Mouse (Mus musculus) kidney, adult 2 months (tissue): ENCODE data around the gene Gm10188.

Experiments
- CTCF ChIP-seq: fragments of 200-500 bp; conservative IDR thresholded peaks from 2 replicates; pipeline ENCODE4 v1.5.1; 2011; ENCODE audit warnings: low read depth, mild to moderate bottlenecking, control low read depth, low read length, moderate library complexity, mixed read lengths; ENCODE audit not compliant: insufficient read depth, insufficient read length
- POLR2A ChIP-seq: fragments of 200-500 bp; IDR thresholded peaks from one replicate; pipeline ENCODE4 v1.6.1; 2011; ENCODE audit warnings: low read depth, low read length, control low read depth

DNA sequence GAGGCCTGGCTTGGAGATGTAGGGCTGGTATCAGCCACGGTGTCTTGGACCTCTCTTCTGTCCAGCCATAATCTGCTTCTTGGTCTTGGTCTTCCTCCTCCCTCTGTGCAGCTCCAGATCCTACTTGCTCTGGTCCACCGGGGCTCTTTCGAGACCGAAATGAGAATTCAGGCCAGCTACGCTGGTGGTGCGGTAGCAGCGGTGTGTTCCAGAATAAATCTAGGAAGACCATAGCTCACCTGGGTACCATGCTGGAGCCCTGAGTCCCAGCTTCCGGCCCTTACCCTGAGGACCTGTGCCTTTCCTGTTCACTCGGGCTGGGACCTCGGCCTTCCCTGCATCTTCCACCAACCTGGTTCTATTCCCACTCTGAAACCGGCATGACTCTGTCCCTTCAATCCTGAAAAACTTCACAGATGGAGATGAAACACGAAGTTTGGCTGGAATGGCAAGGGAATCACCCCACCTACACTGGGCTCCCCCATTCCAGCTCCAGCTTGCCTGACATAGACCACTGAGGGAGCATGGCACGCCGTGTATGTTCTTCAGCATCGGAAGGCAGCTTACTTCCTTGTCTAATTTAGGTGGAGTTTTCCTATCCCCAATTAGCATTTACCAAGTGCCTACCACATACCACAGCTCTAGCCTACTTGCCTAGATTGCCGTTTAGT is 31.0 kb downstream of the Gm10188 start:
- TF ChIP-seq CTCF (no peak), POLR2A (no peak)
